Mouse (Mus musculus) liver, adult 2 months (tissue): ENCODE measurements around the gene Macrod1. TPM values are rescaled to one million over a fixed set of nuclear protein-coding genes. Genes with fewer than 3 reads are reported as not detected.
A peak's percentile ranks its signal among the peaks of the same experiment; 100 is the strongest.
"Not testable (repeated sequence)": the region's sequence is repeated elsewhere in the genome, so short reads cannot be mapped to it uniquely, and the experiment has no call there.

ENCODE experiments used
- DNase-seq: peaks from one replicate; pipeline ENCODE4 v3.0.0-alpha.2; 2011; ENCODE audit warnings: low read depth, low spot score; ENCODE audit errors: extremely low read depth
- H3K27ac ChIP-seq: fragments of 200-500 bp; replicated peaks from 2 replicates; pipeline ENCODE4 v1.5.1; 2012; ENCODE audit warnings: low read depth, mild to moderate bottlenecking, control low read depth, inconsistent platforms, low read length; ENCODE audit not compliant: insufficient read depth
- H3K27me3 ChIP-seq: fragments of 200-500 bp; 2 replicates; pipeline ENCODE4 v1.6.1; 2012; ENCODE audit warnings: mild to moderate bottlenecking, moderate library complexity, low read length, inconsistent platforms; ENCODE audit not compliant: control insufficient read depth, insufficient read depth
- H3K36me3 ChIP-seq: fragments of 200-500 bp; 2 replicates; pipeline ENCODE4 v1.6.1; 2012; ENCODE audit warnings: low read length, inconsistent platforms; ENCODE audit not compliant: control insufficient read depth, insufficient read depth
- H3K4me1 ChIP-seq: fragments of 200-500 bp; 2 replicates; pipeline ENCODE4 v1.6.1; 2011; ENCODE audit warnings: low read length; ENCODE audit not compliant: control insufficient read depth, insufficient read depth
- H3K4me3 ChIP-seq: fragments of 200-500 bp; 2 replicates; pipeline ENCODE4 v1.5.1; 2011; ENCODE audit warnings: low read depth, mild to moderate bottlenecking, control low read depth, low read length, moderate library complexity; ENCODE audit not compliant: insufficient read depth
- H3K79me2 ChIP-seq: fragments of 200-500 bp; 2 replicates; pipeline ENCODE4 v1.6.1; 2012; ENCODE audit warnings: inconsistent platforms, mild to moderate bottlenecking, low read length, moderate library complexity; ENCODE audit not compliant: control insufficient read depth, insufficient read depth
- H3K9ac ChIP-seq: fragments of 200-500 bp; 2 replicates; pipeline ENCODE4 v1.6.1; 2012; ENCODE audit warnings: low read depth, mild to moderate bottlenecking, control low read depth, inconsistent platforms, low read length
- CTCF ChIP-seq: fragments of 200-500 bp; IDR thresholded peaks from 2 replicates; pipeline ENCODE4 v1.5.1; 2011; ENCODE audit warnings: low read depth, low read length, control low read depth
- POLR2A ChIP-seq: fragments of 200-500 bp; IDR thresholded peaks from 2 replicates; pipeline ENCODE4 v1.6.1; 2011; ENCODE audit warnings: low read length, control low read depth; ENCODE audit not compliant: insufficient read depth; ENCODE audit errors: extremely low read depth
- WGBS: fragments of 180-500 bp; shearing (Covaris S2); methylation state at CpG from one replicate; pipeline ENCODE4 v1.1.7; 2018; 5-methylcytosine and 5-hydroxymethylcytosine counted together
- polyA plus RNA-seq: library from polyadenylated mRNA; depleted of rRNA; stranded (reverse); fragments of >200 nt; gene quantifications from 2 replicates; pipeline ENCODE4 v1.2.3, GENCODE M21; 2012
- total RNA-seq: library from RNA; depleted of rRNA; stranded (reverse); fragments of >200 nt; gene quantifications from 2 replicates; pipeline ENCODE4 v1.2.3, GENCODE M21; 2014

Macrod1 gene
- total and polyA plus RNA-seq, 2 experiments, result 12.2 to 115 TPM

GRCm38 (mm10) chr19:7044279-7044678 lies 12.3 kb upstream of the Macrod1 start:
- no peaks in the 10 kb centered on the region for H3K27me3 ChIP-seq
- TF ChIP-seq POLR2A (no peak), CTCF (no peak)
- DNase-seq, result no peak
- H3K4me1 ChIP-seq, result peaks cover 4% of the 10 kb centered on the region; the same call in 1 of the 2 replicates
- 73% methylated on average over 4 of the region's 4 CpGs for WGBS
- H3K79me2 ChIP-seq, result peaks cover 2% of the 10 kb centered on the region; the same call in 1 of the 2 replicates
- H3K27ac ChIP-seq, result no peak overlapping the region
- H3K4me3 ChIP-seq, result no peak overlapping the region
- no peak overlapping the region for H3K9ac ChIP-seq
- no peaks in the 10 kb centered on the region for H3K36me3 ChIP-seq

- DNase-seq, result no peak
- H3K36me3 ChIP-seq, result no peaks in the 10 kb centered on the region
- H3K27me3 ChIP-seq, result no peaks in the 10 kb centered on the region
- no peak overlapping the region for H3K27ac ChIP-seq
- no peaks in the 10 kb centered on the region for H3K79me2 ChIP-seq
- TF ChIP-seq POLR2A, result no peak
- no peak for TF ChIP-seq CTCF
- peaks cover 4% of the 10 kb centered on the region; the same call in 1 of the 2 replicates for H3K4me1 ChIP-seq
- WGBS, result 82% methylated on average over 4 of the region's 4 CpGs
- H3K4me3 ChIP-seq, result no peak overlapping the region
- no peak overlapping the region for H3K9ac ChIP-seq
Measured at GRCm38 (mm10) chr19:7044706-7045105, 11.9 kb upstream of the Macrod1 start.

- H3K4me3 ChIP-seq, DNase-seq, H3K27me3 ChIP-seq, H3K4me1 ChIP-seq, H3K27ac ChIP-seq, H3K79me2 ChIP-seq, H3K36me3 ChIP-seq, H3K9ac ChIP-seq: not testable (repeated sequence)
- WGBS, result 95% methylated on average over 4 of the region's 4 CpGs
Measured at GRCm38 (mm10) chr19:7053382-7053781, 3.2 kb upstream of the Macrod1 start.

- Histone ChIP-seq H3K27ac (no peak overlapping the region), H3K4me1 (peaks cover 9% of the 10 kb centered on the region), H3K36me3 (no peaks in the 10 kb centered on the region), H3K9ac (no peak overlapping the region), H3K79me2 (no peaks in the 10 kb centered on the region; the same call in 1 of the 2 replicates), H3K4me3 (no peak overlapping the region), H3K27me3 (no peaks in the 10 kb centered on the region)
- WGBS, result 64% methylated on average over 10 of the region's 10 CpGs
- no peak for DNase-seq
- no peak for TF ChIP-seq CTCF
- no peak for TF ChIP-seq POLR2A
Measured at GRCm38 (mm10) chr19:7054772-7055171, 1.8 kb upstream of the Macrod1 start.

GRCm38 (mm10) chr19:7055173-7055572 lies 1.4 kb upstream of the Macrod1 start:
- H3K4me1 ChIP-seq, result peaks cover 9% of the 10 kb centered on the region
- no peak overlapping the region for H3K4me3 ChIP-seq
- no peak overlapping the region for H3K27ac ChIP-seq
- no peak for DNase-seq
- TF ChIP-seq POLR2A (no peak), CTCF (no peak)
- WGBS, result 54% methylated on average over 3 of the region's 3 CpGs
- no peak overlapping the region for H3K9ac ChIP-seq
- H3K36me3 ChIP-seq, result no peaks in the 10 kb centered on the region
- H3K27me3 ChIP-seq, result no peaks in the 10 kb centered on the region
- H3K79me2 ChIP-seq, result no peaks in the 10 kb centered on the region; the same call in 1 of the 2 replicates

- no peaks in the 10 kb centered on the region for H3K36me3 ChIP-seq
- under 1% methylated on average over 16 of the region's 16 CpGs for WGBS
- peak overlapping the region; percentile 82 for H3K27ac ChIP-seq
- no peaks in the 10 kb centered on the region for H3K27me3 ChIP-seq
- H3K4me3 ChIP-seq, result peak overlapping the region; percentile 79
- peaks cover 11% of the 10 kb centered on the region for H3K4me1 ChIP-seq
- peak overlapping the region; percentile 81 for H3K9ac ChIP-seq
- no peaks in the 10 kb centered on the region; the same call in 1 of the 2 replicates for H3K79me2 ChIP-seq
- DNase-seq, result no peak
- TF ChIP-seq CTCF, result no peak
- no peak for TF ChIP-seq POLR2A
Measured at GRCm38 (mm10) chr19:7057126-7057721, 614 bp downstream of the Macrod1 start.
